Mouse (Mus musculus): ENCODE measurements around the gene Atp1a3. TPM values are rescaled to one million over a fixed set of nuclear protein-coding genes. Genes with fewer than 3 reads are reported as not detected.

Gene Atp1a3
- 29.8 and 30.4 TPM in 2 replicates for polyA plus RNA-seq (2012; rRNA removed)

DNA sequence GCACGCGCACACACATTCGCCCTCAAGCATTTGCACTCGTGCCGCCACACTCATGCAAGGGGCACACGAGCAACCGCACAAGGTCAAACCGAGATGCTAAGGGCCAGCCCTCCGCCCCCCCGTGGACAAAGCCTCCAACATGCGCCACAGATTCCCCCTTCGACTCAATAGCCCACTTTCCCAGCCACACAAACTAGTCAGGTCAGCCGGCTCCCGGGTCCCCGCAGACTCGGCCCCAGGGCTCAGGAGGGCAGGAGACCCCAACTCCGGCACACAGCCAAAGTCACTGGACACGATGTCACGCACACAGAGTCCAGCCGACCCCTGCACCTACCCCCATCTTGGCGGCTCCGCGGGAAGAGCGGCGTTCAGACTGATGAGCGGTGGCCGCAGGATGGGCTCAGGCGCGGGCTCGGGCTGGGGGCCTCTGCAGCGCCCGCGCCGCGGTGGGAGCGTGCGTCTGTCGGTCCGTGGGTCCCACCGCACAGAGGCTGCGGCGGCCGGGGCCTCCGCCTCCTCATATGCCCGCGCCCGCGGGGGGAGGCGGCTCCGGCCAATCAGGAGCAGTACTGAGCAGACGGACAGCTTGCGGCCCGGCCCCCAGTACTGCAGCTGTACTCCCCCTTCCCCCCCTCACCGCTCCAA is at the start of gene Atp1a3:
TSS of gene Atp1a3 (minus strand) at position 538 of the 645 bp plus-strand sequence.

DNA sequence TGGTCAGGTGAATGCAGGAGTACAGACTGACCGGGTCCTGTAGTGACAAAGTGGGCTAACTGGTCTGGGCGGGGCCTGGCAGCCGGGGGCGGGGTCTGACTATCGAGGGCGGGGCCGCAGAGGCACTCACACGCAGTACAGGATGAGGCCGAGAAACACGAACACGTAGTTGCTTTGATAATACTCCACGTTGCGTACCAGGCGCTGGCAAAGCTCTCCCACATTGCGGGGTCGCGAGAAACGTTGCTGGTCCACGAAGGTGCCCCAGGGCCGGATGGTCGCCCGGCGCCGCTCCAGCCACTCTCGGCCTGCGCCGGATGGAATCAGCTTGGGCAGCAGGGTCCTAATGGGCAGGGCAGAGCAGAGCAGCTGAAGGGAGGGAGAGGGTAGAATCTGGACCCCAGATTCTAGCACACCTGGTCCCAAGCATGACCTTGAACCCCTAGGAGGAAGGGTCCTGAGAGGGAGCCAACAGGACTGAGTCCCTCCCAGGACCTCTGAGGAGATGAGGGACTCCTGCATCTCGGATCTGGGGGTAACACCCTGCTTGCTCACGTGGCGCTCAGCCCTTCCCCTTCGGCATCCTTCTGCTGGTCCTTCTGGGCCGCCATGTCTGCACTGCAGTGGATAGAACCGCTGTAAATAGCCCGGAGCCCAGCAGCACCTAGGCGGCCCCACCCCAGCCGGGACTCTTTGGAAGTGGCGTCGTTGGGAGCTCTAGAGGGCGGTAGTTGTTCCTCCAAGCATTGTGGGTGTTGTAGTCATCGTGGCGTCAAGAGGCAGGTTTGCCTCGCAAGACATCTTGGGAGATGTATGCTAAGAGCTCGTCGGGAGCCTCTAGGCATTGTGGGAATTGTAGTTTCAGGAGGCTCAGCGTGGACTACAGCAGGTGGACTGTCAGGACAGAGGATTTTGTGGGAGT is 33.5 kb downstream of the Atp1a3 start, which contains the start of gene Rabac1:
TSS of gene Rabac1 (minus strand) at position 783 of the 922 bp plus-strand sequence.

DNA sequence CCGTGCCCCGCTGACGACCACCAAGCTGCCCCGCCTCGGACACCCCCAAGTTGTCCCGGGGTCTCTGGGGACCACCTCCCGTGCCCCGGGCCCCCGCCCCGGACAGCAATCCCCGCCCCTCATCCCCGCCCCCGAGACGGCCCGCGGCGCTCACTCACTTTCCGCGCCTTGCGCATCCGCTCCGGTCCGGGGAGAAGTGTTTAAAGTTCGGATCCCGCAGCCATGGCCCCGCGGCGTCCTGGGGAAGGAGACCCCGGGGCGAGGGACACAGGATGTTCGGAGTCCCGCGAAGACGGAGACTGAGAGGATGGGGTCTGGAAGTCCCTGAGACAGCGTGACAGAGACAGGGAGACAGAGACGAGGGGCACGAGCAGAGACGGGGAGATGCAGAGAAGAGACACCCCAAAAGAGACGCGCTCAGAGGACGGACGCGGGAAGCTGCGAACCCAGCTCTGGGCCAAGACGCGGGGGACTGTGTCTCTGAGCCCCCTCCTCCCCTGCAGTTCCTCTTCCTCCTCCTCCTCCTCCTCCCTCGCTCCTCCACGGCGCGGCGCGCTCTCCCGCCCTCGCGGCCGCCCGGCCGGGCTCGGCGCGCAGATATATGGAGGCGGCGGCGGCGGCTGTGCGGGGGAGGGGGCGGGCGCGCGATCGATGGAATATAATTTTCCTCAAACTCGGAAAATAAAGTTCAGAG is 61.4 kb downstream of the Atp1a3 start, which contains the start of gene Gm4881:
TSS of gene Gm4881 (minus strand) at position 238 of the 694 bp plus-strand sequence.

Other genes with a start within 250 kb of the Atp1a3 start
- 0.04 and 0.06 TPM in 2 replicates for gene Cd177, start 245.6 kb downstream of the Atp1a3 start, polyA plus RNA-seq (2012; rRNA removed)
- gene Ceacam10, start 228.8 kb downstream of the Atp1a3 start, polyA plus RNA-seq (2012; rRNA removed), result 0.06 TPM in 1 of 2 replicates, not detected in the other
- gene Gm9844, start 143.7 kb downstream of the Atp1a3 start, polyA plus RNA-seq (2012; rRNA removed), result 8.4 and 29.0 TPM in 2 replicates
- gene Lypd4, start 136.0 kb downstream of the Atp1a3 start, polyA plus RNA-seq (2012; rRNA removed), result not detected in 2 replicates
- gene Dmrtc2, start 135.9 kb downstream of the Atp1a3 start, polyA plus RNA-seq (2012; rRNA removed), result 0.06 TPM in 1 of 2 replicates, not detected in the other
- 1,130 and 1,588 TPM in 2 replicates for gene Rps19, start 121.6 kb downstream of the Atp1a3 start, polyA plus RNA-seq (2012; rRNA removed)
- 0.30 and 0.52 TPM in 2 replicates for gene Cd79a, start 108.6 kb downstream of the Atp1a3 start, polyA plus RNA-seq (2012; rRNA removed)
- 127 and 129 TPM in 2 replicates for gene Arhgef1, start 103.0 kb downstream of the Atp1a3 start, polyA plus RNA-seq (2012; rRNA removed)
- gene Gm4881, start 61.5 kb downstream of the Atp1a3 start, polyA plus RNA-seq (2012; rRNA removed), result 2.9 and 5.5 TPM in 2 replicates
- 86.6 and 98.9 TPM in 2 replicates for gene Rabac1, start 33.2 kb downstream of the Atp1a3 start, polyA plus RNA-seq (2012; rRNA removed)
- 71.4 and 73.3 TPM in 2 replicates for gene Grik5, start 66.4 kb upstream of the Atp1a3 start, polyA plus RNA-seq (2012; rRNA removed)
- 27.9 and 30.8 TPM in 2 replicates for gene Zfp574, start 66.6 kb upstream of the Atp1a3 start, polyA plus RNA-seq (2012; rRNA removed)
- 21.3 and 25.0 TPM in 2 replicates for gene Pou2f2, start 173.8 kb upstream of the Atp1a3 start, polyA plus RNA-seq (2012; rRNA removed)
- 11.0 and 15.1 TPM in 2 replicates for gene Dedd2, start 214.7 kb upstream of the Atp1a3 start, polyA plus RNA-seq (2012; rRNA removed)
- 9.4 and 9.7 TPM in 2 replicates for gene Zfp526, start 215.5 kb upstream of the Atp1a3 start, polyA plus RNA-seq (2012; rRNA removed)
- gene Gsk3a, start 231.9 kb upstream of the Atp1a3 start, polyA plus RNA-seq (2012; rRNA removed), result 105 and 132 TPM in 2 replicates
- 39.9 and 44.0 TPM in 2 replicates for gene Erf, start 244.8 kb upstream of the Atp1a3 start, polyA plus RNA-seq (2012; rRNA removed)

All from central nervous system, embryonic 11.5 days (tissue).